Mouse (Mus musculus): Measurements from ENCODE around the gene Kif15. TPM values are rescaled to one million over a fixed set of nuclear protein-coding genes. Genes with fewer than 3 reads are reported as not detected.

Kif15 gene
- total RNA-seq (2014; rRNA removed) (6.8 and 20.1 TPM in 2 replicates), polyA plus RNA-seq (2015; fragmentation: Nextera tagmentation; extraction: Ambion mirVana) (2.9 and 4.8 TPM in 2 replicates)

- H3K4me2 ChIP-seq (ENCODE audit: low read depth, low read length, poor library complexity, severe bottlenecking) = peak within 1 kb of the TSS; percentile 96
- DNase-seq (ENCODE audit: low spot score) = peak; percentile 94
- TF ChIP-seq CTCF (IDR thresholded peaks at IDR 0.05) = no peak
- no peaks in the 10 kb centered on the region for H3K27me3 ChIP-seq (ENCODE audit: insufficient read depth, low read length)
- under 1% methylated on average over 60 of the region's 64 CpGs for WGBS
- peak; percentile 97 for ATAC-seq (ENCODE audit: low FRiP score)
- peak within 1 kb of the TSS; percentile 85 for H3K4me3 ChIP-seq (ENCODE audit: low read depth, low read length)
- H3K9me3 ChIP-seq (ENCODE audit: low read length) = no peaks in the 10 kb centered on the region
- H3K9ac ChIP-seq (replicated peaks; ENCODE audit: low read length, poor library complexity, severe bottlenecking) = peak within 1 kb of the TSS; percentile 83
- 0 out of 2 replicates have a peak, but pooled peaks cover 2% of the 10 kb centered on the region for H3K36me3 ChIP-seq (ENCODE audit: insufficient read depth, low read length)
- peak within 1 kb of the TSS; percentile 78 for H3K27ac ChIP-seq (ENCODE audit: low read depth, low read length)
- no peaks in the 10 kb centered on the region for H3K4me1 ChIP-seq (ENCODE audit: insufficient read depth, low read length)
Measured at GRCm38 (mm10) chr9:122950643-122951475, at the start of gene Kif15, which contains the start of gene 1110059G10Rik. Gene Kif15 (plus strand): TSS chr9:122951046. Gene 1110059G10Rik (minus strand): TSS chr9:122951000.

GRCm38 (mm10) chr9:122901047-122901446 is 49.8 kb upstream of the Kif15 start:
- TF ChIP-seq CTCF (IDR thresholded peaks at IDR 0.05) = no peak
- no peaks in the 10 kb centered on the region for H3K27me3 ChIP-seq (ENCODE audit: insufficient read depth, low read length)
- H3K4me2 ChIP-seq (ENCODE audit: low read depth, low read length, poor library complexity, severe bottlenecking) = no peak overlapping the region
- ATAC-seq (ENCODE audit: low FRiP score) (no peak), DNase-seq (ENCODE audit: low spot score) (no peak)
- H3K4me3 ChIP-seq (ENCODE audit: low read depth, low read length) = no peak overlapping the region
- WGBS = 88% methylated on average over 2 of the region's 2 CpGs
- no peaks in the 10 kb centered on the region for H3K9me3 ChIP-seq (ENCODE audit: low read length)
- no peak overlapping the region for H3K27ac ChIP-seq (ENCODE audit: low read depth, low read length)
- no peaks in the 10 kb centered on the region for H3K36me3 ChIP-seq (ENCODE audit: insufficient read depth, low read length)
- H3K9ac ChIP-seq (replicated peaks; ENCODE audit: low read length, poor library complexity, severe bottlenecking) = no peak overlapping the region
- H3K4me1 ChIP-seq (ENCODE audit: insufficient read depth, low read length) = no peaks in the 10 kb centered on the region; the same call in 1 of the 2 replicates

- H3K27ac ChIP-seq (ENCODE audit: low read depth, low read length) = peak overlapping the region; percentile 52
- TF ChIP-seq CTCF (IDR thresholded peaks at IDR 0.05) = no peak
- 10% methylated on average over 32 of the region's 32 CpGs for WGBS
- no peaks in the 10 kb centered on the region for H3K27me3 ChIP-seq (ENCODE audit: insufficient read depth, low read length)
- no peaks in the 10 kb centered on the region for H3K9me3 ChIP-seq (ENCODE audit: low read length)
- H3K4me3 ChIP-seq (ENCODE audit: low read depth, low read length) = peak overlapping the region; percentile 46
- peak overlapping the region; percentile 76 for H3K4me2 ChIP-seq (ENCODE audit: low read depth, low read length, poor library complexity, severe bottlenecking)
- DNase-seq (ENCODE audit: low spot score) (peak; percentile 90), ATAC-seq (ENCODE audit: low FRiP score) (peak; percentile 98)
- no peaks in the 10 kb centered on the region; the same call in 1 of the 2 replicates for H3K4me1 ChIP-seq (ENCODE audit: insufficient read depth, low read length)
- no peaks in the 10 kb centered on the region for H3K36me3 ChIP-seq (ENCODE audit: insufficient read depth, low read length)
- peak overlapping the region; percentile 80 for H3K9ac ChIP-seq (replicated peaks; ENCODE audit: low read length, poor library complexity, severe bottlenecking)
Measured at GRCm38 (mm10) chr9:122902717-122903535, 47.9 kb upstream of the Kif15 start.

- ATAC-seq (ENCODE audit: low FRiP score) = no peak
- DNase-seq (ENCODE audit: low spot score) = no peak
- peak overlapping the region; percentile 55 for H3K4me2 ChIP-seq (ENCODE audit: low read depth, low read length, poor library complexity, severe bottlenecking)
- peak overlapping the region; percentile 92; the same call in 1 of the 2 replicates for H3K9ac ChIP-seq (replicated peaks; ENCODE audit: low read length, poor library complexity, severe bottlenecking)
- peak overlapping the region; percentile 77; the same call in 1 of the 2 replicates for H3K27ac ChIP-seq (ENCODE audit: low read depth, low read length)
- 25% methylated on average over 3 of the region's 3 CpGs for WGBS
- H3K27me3 ChIP-seq (ENCODE audit: insufficient read depth, low read length) = no peaks in the 10 kb centered on the region
- no peak for TF ChIP-seq CTCF (IDR thresholded peaks at IDR 0.05)
- H3K4me1 ChIP-seq (ENCODE audit: insufficient read depth, low read length) = no peaks in the 10 kb centered on the region
- H3K36me3 ChIP-seq (ENCODE audit: insufficient read depth, low read length) = peaks cover 26% of the 10 kb centered on the region
- H3K9me3 ChIP-seq (ENCODE audit: low read length) = no peaks in the 10 kb centered on the region
- H3K4me3 ChIP-seq (ENCODE audit: low read depth, low read length) = peak overlapping the region; percentile 78
Measured at GRCm38 (mm10) chr9:122922436-122922835, 28.4 kb upstream of the Kif15 start.

GRCm38 (mm10) chr9:122922936-122923381 is 27.9 kb upstream of the Kif15 start, which contains the start of gene Zfp105:
Gene Zfp105 (plus strand): TSS chr9:122923072.
- H3K4me2 ChIP-seq (ENCODE audit: low read depth, low read length, poor library complexity, severe bottlenecking) = peak within 1 kb of the TSS; percentile 55
- TF ChIP-seq CTCF (IDR thresholded peaks at IDR 0.05) = peak; percentile 21; the same call in 1 of the 2 replicates
- H3K4me3 ChIP-seq (ENCODE audit: low read depth, low read length) = peak within 1 kb of the TSS; percentile 78
- peak within 1 kb of the TSS; percentile 92 for H3K9ac ChIP-seq (replicated peaks; ENCODE audit: low read length, poor library complexity, severe bottlenecking)
- ATAC-seq (ENCODE audit: low FRiP score) = peak; percentile 99
- peak; percentile 94 for DNase-seq (ENCODE audit: low spot score)
- H3K9me3 ChIP-seq (ENCODE audit: low read length) = no peaks in the 10 kb centered on the region
- H3K27ac ChIP-seq (ENCODE audit: low read depth, low read length) = peak within 1 kb of the TSS; percentile 77
- H3K4me1 ChIP-seq (ENCODE audit: insufficient read depth, low read length) = no peaks in the 10 kb centered on the region
- WGBS = under 1% methylated on average over 43 of the region's 43 CpGs
- peaks cover 31% of the 10 kb centered on the region for H3K36me3 ChIP-seq (ENCODE audit: insufficient read depth, low read length)
- H3K27me3 ChIP-seq (ENCODE audit: insufficient read depth, low read length) = no peaks in the 10 kb centered on the region
